Mouse (Mus musculus) cerebellum, adult 9-11 months (tissue): ENCODE results near the gene 1700025G04Rik.

ENCODE experiments used
- DNase-seq: peaks from one replicate; pipeline ENCODE4 v3.0.0; 2022

1700025G04Rik gene

GRCm38 (mm10) chr1:152075725-152076124 lies 14.2 kb downstream of the 1700025G04Rik start:
- DNase-seq, result no peak

GRCm38 (mm10) chr1:152070441-152070840 lies 19.5 kb downstream of the 1700025G04Rik start:
- DNase-seq, result no peak

DNA sequence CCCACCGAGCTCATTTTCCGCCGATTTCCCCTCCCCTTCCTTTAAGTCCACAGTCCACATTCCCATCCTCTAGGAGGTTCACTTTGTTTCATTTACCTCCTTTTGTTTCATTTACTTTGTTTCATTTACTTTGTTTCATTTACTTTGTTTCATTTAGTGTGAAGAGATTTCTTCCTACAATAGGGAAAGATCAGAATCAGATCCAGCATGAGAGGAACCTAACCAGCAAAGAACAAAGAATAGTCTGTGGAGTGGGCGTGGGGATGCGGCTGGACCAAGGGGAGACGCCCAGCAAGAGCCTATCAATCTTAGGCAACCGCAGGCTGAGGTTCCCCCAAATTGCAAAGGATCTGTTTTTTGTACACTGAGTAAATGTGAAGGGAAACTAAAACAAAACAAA lies 20.2 kb downstream of the 1700025G04Rik start:
- no peak for DNase-seq

GRCm38 (mm10) chr1:152067919-152068318 lies 22.0 kb downstream of the 1700025G04Rik start:
- no peak for DNase-seq

- DNase-seq, result no peak
Observed at GRCm38 (mm10) chr1:152065527-152065926, 24.4 kb downstream of the 1700025G04Rik start.

GRCm38 (mm10) chr1:152063357-152064145 lies 26.4 kb downstream of the 1700025G04Rik start:
- DNase-seq, result peak; percentile 97

- no peak for DNase-seq
Observed at GRCm38 (mm10) chr1:152061745-152062144, 28.2 kb downstream of the 1700025G04Rik start.

DNA sequence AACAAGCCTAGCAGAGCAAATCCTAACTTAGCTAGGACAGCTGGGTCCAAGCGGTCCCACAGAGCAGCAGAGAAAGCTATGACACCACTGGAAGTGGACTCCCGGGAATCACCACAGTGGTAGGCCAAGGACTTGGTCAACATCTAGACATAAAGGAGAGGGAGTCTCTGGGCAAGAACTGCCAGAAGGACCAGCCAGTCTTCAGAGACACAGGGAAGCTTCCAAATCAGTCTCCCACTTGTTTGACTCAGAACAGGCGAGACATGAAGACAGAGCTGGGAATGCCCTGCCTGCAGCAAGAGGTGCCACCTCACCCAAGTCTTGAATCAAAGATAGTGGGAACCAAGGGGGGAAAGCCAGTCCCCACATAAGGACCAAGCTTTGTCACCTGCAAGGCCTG lies 29.7 kb downstream of the 1700025G04Rik start:
- no peak for DNase-seq

DNA sequence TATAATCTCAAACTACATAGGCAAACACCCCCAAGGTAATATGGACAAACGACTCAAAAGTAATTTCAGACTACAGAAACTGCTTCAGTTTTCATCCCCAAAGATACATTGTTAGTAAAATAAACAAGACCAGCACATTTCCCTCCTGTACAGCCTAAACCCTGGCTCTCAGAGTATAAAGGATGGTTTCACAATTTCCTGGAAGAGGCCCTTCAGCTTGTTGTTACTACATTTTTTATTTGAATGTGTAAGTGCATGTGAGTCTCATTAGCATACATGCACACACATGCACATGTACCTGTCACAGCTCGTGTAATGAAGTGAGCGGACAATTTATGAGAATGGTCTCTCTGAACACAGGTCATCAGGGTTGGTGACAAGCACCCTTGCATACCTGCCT lies 31.1 kb downstream of the 1700025G04Rik start:
- no peak for DNase-seq

DNA sequence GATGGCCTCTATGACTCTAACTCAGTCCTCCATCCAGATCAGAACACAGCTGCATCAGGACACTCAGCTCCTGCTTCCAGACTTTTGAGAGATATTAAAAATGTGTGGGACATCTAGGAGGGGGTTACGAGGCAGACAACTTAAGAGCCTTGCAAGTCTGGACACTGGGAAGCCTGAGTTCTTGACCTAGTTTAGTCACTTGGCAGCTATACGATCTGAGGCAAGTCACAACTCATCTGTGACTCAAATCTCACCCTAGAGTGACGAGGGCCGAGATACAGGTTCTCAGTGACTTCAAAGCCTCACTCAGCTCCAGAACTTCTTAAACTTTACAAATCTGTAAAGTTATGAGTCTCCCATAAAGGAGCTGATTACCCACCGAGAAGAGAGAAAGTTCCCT lies 36.8 kb downstream of the 1700025G04Rik start:
- DNase-seq, result no peak

DNA sequence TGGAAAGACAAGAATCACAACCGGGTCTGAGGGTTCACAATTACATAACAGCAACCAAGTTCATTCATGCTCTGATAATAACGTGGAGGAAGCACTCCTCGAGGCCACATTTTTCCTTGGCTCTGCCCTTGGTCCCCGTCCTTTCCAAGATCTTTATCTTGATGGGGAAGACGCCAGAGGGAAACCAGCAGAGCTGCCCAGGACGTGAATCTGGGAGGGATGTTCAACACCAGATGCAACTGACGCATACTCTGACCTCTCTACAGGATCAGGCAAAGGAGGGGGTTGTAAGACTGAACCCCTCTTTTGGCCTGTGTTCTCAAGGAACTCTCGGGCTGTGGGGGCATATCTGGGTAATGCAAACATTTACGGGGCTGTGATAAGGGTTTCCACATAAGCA lies 38.1 kb downstream of the 1700025G04Rik start:
- DNase-seq, result no peak

- no peak for DNase-seq
Observed at GRCm38 (mm10) chr1:152050037-152050436, 39.9 kb downstream of the 1700025G04Rik start.

- DNase-seq, result no peak
Observed at GRCm38 (mm10) chr1:152048291-152048690, 41.6 kb downstream of the 1700025G04Rik start.

- DNase-seq, result no peak
Observed at GRCm38 (mm10) chr1:152047416-152047815, 42.5 kb downstream of the 1700025G04Rik start.

DNA sequence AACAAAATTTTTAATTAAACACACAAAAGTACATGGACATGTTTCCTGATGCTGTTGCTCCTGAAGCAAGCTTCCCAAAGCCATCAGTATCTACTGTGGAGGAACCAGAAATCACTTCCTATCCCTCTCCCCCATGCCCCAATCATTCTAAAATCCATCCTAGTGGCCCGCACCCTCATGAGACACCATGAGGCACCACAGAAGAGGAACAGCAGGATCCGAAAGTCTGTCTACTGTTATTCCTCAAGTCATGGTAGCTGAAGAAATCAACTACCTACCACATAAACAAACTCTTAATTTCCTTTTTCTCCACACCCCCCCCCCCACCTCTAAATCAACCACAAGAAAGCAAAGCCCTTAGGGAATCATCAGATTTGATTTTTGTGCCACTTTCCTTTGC lies 46.5 kb downstream of the 1700025G04Rik start:
- DNase-seq, result no peak

DNA sequence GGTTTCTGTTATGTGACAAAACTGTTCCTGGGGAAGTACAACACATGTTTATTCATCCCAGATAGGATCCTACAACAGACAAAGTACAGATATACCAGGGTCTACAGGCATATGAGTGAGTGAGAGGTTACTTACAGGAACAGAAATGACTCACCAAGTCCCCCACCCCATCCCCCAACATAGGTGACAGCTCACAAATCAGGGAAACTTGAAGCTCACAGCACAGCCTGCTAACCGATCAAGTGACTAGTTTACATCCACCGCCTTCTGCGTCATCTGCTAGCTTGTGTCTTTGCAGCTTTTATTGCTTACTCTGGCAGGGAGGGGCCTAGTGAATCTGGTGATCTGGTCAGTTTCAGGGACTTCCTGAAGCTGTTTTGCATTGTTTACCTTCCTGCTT lies 47.5 kb downstream of the 1700025G04Rik start:
- no peak for DNase-seq

DNA sequence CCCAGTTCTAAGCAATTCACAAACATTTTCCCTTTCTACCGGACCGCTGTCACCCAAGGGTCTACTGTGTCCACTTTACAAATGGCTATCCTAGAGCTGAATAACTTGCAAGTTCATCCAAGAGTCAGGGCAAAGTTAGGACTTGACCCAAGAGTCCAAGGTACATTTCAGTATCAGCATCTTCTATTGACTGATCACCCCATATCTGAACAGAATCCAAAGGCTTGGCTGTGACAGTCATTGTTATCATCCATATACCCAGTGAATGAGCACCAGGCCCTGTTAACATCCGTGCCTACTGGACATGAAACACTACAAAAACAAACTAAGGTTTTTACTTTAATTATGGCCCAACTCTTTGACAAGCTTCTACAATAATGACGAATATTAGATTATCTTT lies 48.9 kb downstream of the 1700025G04Rik start:
- DNase-seq, result no peak

GRCm38 (mm10) chr1:152040053-152040452 lies 49.9 kb downstream of the 1700025G04Rik start:
- no peak for DNase-seq

DNA sequence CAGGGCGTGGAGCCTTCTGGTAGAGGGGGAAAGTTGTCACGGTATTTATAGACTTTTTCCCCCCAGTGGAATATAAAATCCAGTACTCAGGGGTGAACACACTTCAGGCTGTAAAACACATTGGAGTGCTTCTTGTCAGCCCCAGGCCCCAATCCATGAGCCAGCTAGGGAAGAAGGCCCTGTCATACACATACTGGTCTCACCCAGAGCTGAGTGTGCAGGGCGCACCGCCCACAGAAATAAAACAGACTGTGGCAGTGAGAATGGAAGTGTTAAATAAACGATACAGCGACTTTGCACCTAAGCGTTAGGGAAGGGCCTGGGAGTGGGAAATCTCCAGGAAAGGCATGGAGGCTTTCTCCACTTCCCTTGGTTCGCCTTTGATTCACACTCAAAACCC lies 50.3 kb downstream of the 1700025G04Rik start:
- no peak for DNase-seq

GRCm38 (mm10) chr1:152038086-152038485 lies 51.8 kb downstream of the 1700025G04Rik start:
- no peak for DNase-seq

GRCm38 (mm10) chr1:152037589-152037988 lies 52.3 kb downstream of the 1700025G04Rik start:
- no peak for DNase-seq

DNA sequence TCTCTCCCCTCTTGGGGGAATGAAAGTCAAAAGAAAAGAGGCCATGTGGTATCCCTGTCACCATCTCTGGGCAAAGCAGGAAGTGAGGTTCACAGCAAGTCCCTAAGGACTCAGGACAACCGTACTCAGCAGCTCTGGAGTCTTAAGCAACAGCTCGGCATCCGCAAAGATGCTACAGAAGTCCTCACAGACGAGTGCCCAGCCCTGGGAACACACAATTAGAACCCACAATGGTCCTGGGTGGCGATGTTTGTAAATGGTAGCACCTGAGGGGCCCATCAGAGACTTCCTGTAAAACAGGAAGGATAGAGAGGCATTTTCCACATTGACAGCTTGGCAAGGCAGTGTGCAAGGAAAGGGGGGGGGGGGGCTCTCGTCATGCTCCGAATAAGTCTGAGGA lies 55.2 kb downstream of the 1700025G04Rik start:
- DNase-seq, result no peak

- no peak for DNase-seq
Observed at GRCm38 (mm10) chr1:152033731-152034130, 56.2 kb downstream of the 1700025G04Rik start.

GRCm38 (mm10) chr1:152032144-152032543 lies 57.8 kb downstream of the 1700025G04Rik start:
- no peak for DNase-seq

GRCm38 (mm10) chr1:152030546-152030945 lies 59.4 kb downstream of the 1700025G04Rik start:
- DNase-seq, result no peak
